Mouse (Mus musculus): Measurements from ENCODE around the gene Gm10570. TPM values are rescaled to one million over a fixed set of nuclear protein-coding genes. Genes with fewer than 3 reads are reported as not detected.

The Gm10570 gene
- polyA plus RNA-seq, 1 experiment from 2014 or later, result not detected

Other genes starting within 250 kb of the Gm10570 start
- 62.7 and 75.8 TPM in 2 replicates for gene Pef1, start 206.1 kb downstream of the Gm10570 start, polyA plus RNA-seq (2014; fragmentation: Nextera tagmentation; extraction: Ambion mirVana)
- 0.27 and 0.28 TPM in 2 replicates for gene Hcrtr1, start 169.3 kb downstream of the Gm10570 start, polyA plus RNA-seq (2014; fragmentation: Nextera tagmentation; extraction: Ambion mirVana)
- 7.6 and 7.9 TPM in 2 replicates for gene Tinagl1, start 133.6 kb downstream of the Gm10570 start, polyA plus RNA-seq (2014; fragmentation: Nextera tagmentation; extraction: Ambion mirVana)
- 0.39 TPM in 1 of 2 replicates, not detected in the other for gene Gm853, start 86.3 kb downstream of the Gm10570 start, polyA plus RNA-seq (2014; fragmentation: Nextera tagmentation; extraction: Ambion mirVana)
- gene Serinc2, start 29.5 kb downstream of the Gm10570 start, polyA plus RNA-seq (2014; fragmentation: Nextera tagmentation; extraction: Ambion mirVana), result 83.4 and 86.8 TPM in 2 replicates
- 10.7 and 10.9 TPM in 2 replicates for gene Fabp3, start 79 bp downstream of the Gm10570 start, polyA plus RNA-seq (2014; fragmentation: Nextera tagmentation; extraction: Ambion mirVana)
- gene Zcchc17, start 51.3 kb upstream of the Gm10570 start, polyA plus RNA-seq (2014; fragmentation: Nextera tagmentation; extraction: Ambion mirVana), result 71.0 and 77.0 TPM in 2 replicates
- gene Snrnp40, start 51.5 kb upstream of the Gm10570 start, polyA plus RNA-seq (2014; fragmentation: Nextera tagmentation; extraction: Ambion mirVana), result 214 and 238 TPM in 2 replicates